Mouse (Mus musculus): ENCODE measurements at regions not wholly inside any gene's neighbourhood (a gene's known extent, or its start where the extent isn't known, plus 50 kb on each side); places are given as distances from the start of the nearest gene placed in this dataset.

GRCm38 (mm10) chr7:113106731-113107130, 100.5 kb upstream of the Arntl start:
- Histone ChIP-seq H3K36me3 (ENCODE audit: control insufficient read depth, insufficient read depth, low read length) (no peaks in the 10 kb centered on the region), H3K4me1 (ENCODE audit: control insufficient read depth, insufficient read depth, low read depth, low read length) (no peaks in the 10 kb centered on the region), H3K9me3 (ENCODE audit: control insufficient read depth, low read length) (no peaks in the 10 kb centered on the region), H3K27me3 (replicated peaks; ENCODE audit: control insufficient read depth, insufficient read depth, low read length) (no peaks in the 10 kb centered on the region), H3K4me3 (ENCODE audit: low read length) (no peak overlapping the region), H3K4me2 (ENCODE audit: low read length) (no peak overlapping the region), H3K27ac (ENCODE audit: low read depth, low read length) (no peak overlapping the region), H3K9ac (ENCODE audit: low read depth, low read length) (no peak overlapping the region)
- ATAC-seq, result no peak
- 50% methylated on average over 7 of the region's 7 CpGs for WGBS

- H3K4me2 ChIP-seq (ENCODE audit: low read length), result no peak overlapping the region
- 83% methylated on average over 5 of the region's 5 CpGs for WGBS
Measured at GRCm38 (mm10) chr7:113107965-113108364, 99.3 kb upstream of the Arntl start.

GRCm38 (mm10) chr7:113108442-113109000, 98.7 kb upstream of the Arntl start:
- no peak for ATAC-seq
- no peak overlapping the region for H3K27ac ChIP-seq (ENCODE audit: low read depth, low read length)
- no peak overlapping the region for H3K4me2 ChIP-seq (ENCODE audit: low read length)
- no peaks in the 10 kb centered on the region for H3K4me1 ChIP-seq (ENCODE audit: control insufficient read depth, insufficient read depth, low read depth, low read length)
- H3K4me3 ChIP-seq (ENCODE audit: low read length), result no peak overlapping the region
- H3K36me3 ChIP-seq (ENCODE audit: control insufficient read depth, insufficient read depth, low read length), result no peaks in the 10 kb centered on the region
- no peaks in the 10 kb centered on the region for H3K9me3 ChIP-seq (ENCODE audit: control insufficient read depth, low read length)
- WGBS, result 81% methylated on average over 7 of the region's 7 CpGs
- no peak overlapping the region for H3K9ac ChIP-seq (ENCODE audit: low read depth, low read length)
- no peaks in the 10 kb centered on the region for H3K27me3 ChIP-seq (replicated peaks; ENCODE audit: control insufficient read depth, insufficient read depth, low read length)

More at GRCm38 (mm10) chr7:113107965-113108364, 99.3 kb upstream of the Arntl start:
- no peaks in the 10 kb centered on the region for H3K36me3 ChIP-seq (ENCODE audit: control insufficient read depth, insufficient read depth, low read length)
- H3K4me3 ChIP-seq (ENCODE audit: low read length), result no peak overlapping the region
- H3K27ac ChIP-seq (ENCODE audit: low read depth, low read length), result no peak overlapping the region
- no peaks in the 10 kb centered on the region for H3K4me1 ChIP-seq (ENCODE audit: control insufficient read depth, insufficient read depth, low read depth, low read length)
- H3K27me3 ChIP-seq (replicated peaks; ENCODE audit: control insufficient read depth, insufficient read depth, low read length), result no peaks in the 10 kb centered on the region
- no peak overlapping the region for H3K9ac ChIP-seq (ENCODE audit: low read depth, low read length)
- no peak for ATAC-seq
- H3K9me3 ChIP-seq (ENCODE audit: control insufficient read depth, low read length), result no peaks in the 10 kb centered on the region

GRCm38 (mm10) chr7:113109481-113109880, 97.8 kb upstream of the Arntl start:
- H3K4me1 ChIP-seq (ENCODE audit: control insufficient read depth, insufficient read depth, low read depth, low read length), result no peaks in the 10 kb centered on the region
- no peak overlapping the region for H3K27ac ChIP-seq (ENCODE audit: low read depth, low read length)
- H3K4me2 ChIP-seq (ENCODE audit: low read length), result no peak overlapping the region
- no peaks in the 10 kb centered on the region for H3K27me3 ChIP-seq (replicated peaks; ENCODE audit: control insufficient read depth, insufficient read depth, low read length)
- no peaks in the 10 kb centered on the region for H3K36me3 ChIP-seq (ENCODE audit: control insufficient read depth, insufficient read depth, low read length)
- ATAC-seq, result peak; percentile 24; the same call in 1 of the 2 replicates
- H3K4me3 ChIP-seq (ENCODE audit: low read length), result no peak overlapping the region
- no peaks in the 10 kb centered on the region for H3K9me3 ChIP-seq (ENCODE audit: control insufficient read depth, low read length)
- no peak overlapping the region for H3K9ac ChIP-seq (ENCODE audit: low read depth, low read length)

- Histone ChIP-seq H3K4me3 (ENCODE audit: low read length) (no peak overlapping the region), H3K27me3 (replicated peaks; ENCODE audit: control insufficient read depth, insufficient read depth, low read length) (no peaks in the 10 kb centered on the region), H3K4me2 (ENCODE audit: low read length) (no peak overlapping the region), H3K9ac (ENCODE audit: low read depth, low read length) (no peak overlapping the region), H3K36me3 (ENCODE audit: control insufficient read depth, insufficient read depth, low read length) (no peaks in the 10 kb centered on the region), H3K9me3 (ENCODE audit: control insufficient read depth, low read length) (no peaks in the 10 kb centered on the region), H3K27ac (ENCODE audit: low read depth, low read length) (no peak overlapping the region), H3K4me1 (ENCODE audit: control insufficient read depth, insufficient read depth, low read depth, low read length) (no peaks in the 10 kb centered on the region)
- WGBS, result 59% methylated on average over 7 of the region's 7 CpGs
- ATAC-seq, result peak; percentile 27; the same call in 1 of the 2 replicates
Measured at GRCm38 (mm10) chr7:113110867-113111508, 96.3 kb upstream of the Arntl start.

GRCm38 (mm10) chr7:113113266-113113893, 93.9 kb upstream of the Arntl start:
- H3K4me1 ChIP-seq (ENCODE audit: control insufficient read depth, insufficient read depth, low read depth, low read length), result no peaks in the 10 kb centered on the region
- no peak overlapping the region for H3K4me2 ChIP-seq (ENCODE audit: low read length)
- 73% methylated on average over 10 of the region's 10 CpGs for WGBS
- no peaks in the 10 kb centered on the region for H3K27me3 ChIP-seq (replicated peaks; ENCODE audit: control insufficient read depth, insufficient read depth, low read length)
- H3K9me3 ChIP-seq (ENCODE audit: control insufficient read depth, low read length), result no peaks in the 10 kb centered on the region; the same call in 1 of the 2 replicates
- no peak overlapping the region for H3K4me3 ChIP-seq (ENCODE audit: low read length)
- no peak for ATAC-seq
- H3K9ac ChIP-seq (ENCODE audit: low read depth, low read length), result no peak overlapping the region
- H3K27ac ChIP-seq (ENCODE audit: low read depth, low read length), result no peak overlapping the region
- H3K36me3 ChIP-seq (ENCODE audit: control insufficient read depth, insufficient read depth, low read length), result no peaks in the 10 kb centered on the region

GRCm38 (mm10) chr7:113117599-113117998, 89.7 kb upstream of the Arntl start:
- H3K4me3 ChIP-seq (ENCODE audit: low read length), result no peak overlapping the region
- H3K9me3 ChIP-seq (ENCODE audit: control insufficient read depth, low read length), result no peaks in the 10 kb centered on the region; the same call in 1 of the 2 replicates
- no peaks in the 10 kb centered on the region for H3K27me3 ChIP-seq (replicated peaks; ENCODE audit: control insufficient read depth, insufficient read depth, low read length)
- WGBS, result 80% methylated on average over 4 of the region's 4 CpGs
- no peaks in the 10 kb centered on the region for H3K4me1 ChIP-seq (ENCODE audit: control insufficient read depth, insufficient read depth, low read depth, low read length)
- H3K27ac ChIP-seq (ENCODE audit: low read depth, low read length), result no peak overlapping the region
- no peak for ATAC-seq
- no peak overlapping the region for H3K4me2 ChIP-seq (ENCODE audit: low read length)
- H3K9ac ChIP-seq (ENCODE audit: low read depth, low read length), result no peak overlapping the region
- H3K36me3 ChIP-seq (ENCODE audit: control insufficient read depth, insufficient read depth, low read length), result no peaks in the 10 kb centered on the region

GRCm38 (mm10) chr7:113121911-113122319, 85.3 kb upstream of the Arntl start:
- no peaks in the 10 kb centered on the region for H3K4me1 ChIP-seq (ENCODE audit: control insufficient read depth, insufficient read depth, low read depth, low read length)
- 45% methylated on average over 6 of the region's 6 CpGs for WGBS
- H3K4me3 ChIP-seq (ENCODE audit: low read length), result no peak overlapping the region
- H3K36me3 ChIP-seq (ENCODE audit: control insufficient read depth, insufficient read depth, low read length), result no peaks in the 10 kb centered on the region
- H3K9ac ChIP-seq (ENCODE audit: low read depth, low read length), result no peak overlapping the region
- ATAC-seq, result no peak
- no peaks in the 10 kb centered on the region for H3K27me3 ChIP-seq (replicated peaks; ENCODE audit: control insufficient read depth, insufficient read depth, low read length)
- no peaks in the 10 kb centered on the region; the same call in 1 of the 2 replicates for H3K9me3 ChIP-seq (ENCODE audit: control insufficient read depth, low read length)
- no peak overlapping the region for H3K27ac ChIP-seq (ENCODE audit: low read depth, low read length)
- H3K4me2 ChIP-seq (ENCODE audit: low read length), result no peak overlapping the region

GRCm38 (mm10) chr7:113126010-113126409, 81.3 kb upstream of the Arntl start:
- Histone ChIP-seq H3K27me3 (replicated peaks; ENCODE audit: control insufficient read depth, insufficient read depth, low read length) (no peaks in the 10 kb centered on the region), H3K4me2 (ENCODE audit: low read length) (no peak overlapping the region), H3K36me3 (ENCODE audit: control insufficient read depth, insufficient read depth, low read length) (no peaks in the 10 kb centered on the region), H3K9me3 (ENCODE audit: control insufficient read depth, low read length) (no peaks in the 10 kb centered on the region), H3K4me1 (ENCODE audit: control insufficient read depth, insufficient read depth, low read depth, low read length) (no peaks in the 10 kb centered on the region; the same call in 1 of the 2 replicates), H3K27ac (ENCODE audit: low read depth, low read length) (no peak overlapping the region), H3K4me3 (ENCODE audit: low read length) (no peak overlapping the region), H3K9ac (ENCODE audit: low read depth, low read length) (no peak overlapping the region)
- WGBS, result 63% methylated on average over 1 of the region's 1 CpGs
- ATAC-seq, result no peak

Measured in hindbrain, embryonic 16.5 days (tissue).